Comparison of ENCODE assay signal across 11 mouse cellular contexts in the genomic region with DNA sequence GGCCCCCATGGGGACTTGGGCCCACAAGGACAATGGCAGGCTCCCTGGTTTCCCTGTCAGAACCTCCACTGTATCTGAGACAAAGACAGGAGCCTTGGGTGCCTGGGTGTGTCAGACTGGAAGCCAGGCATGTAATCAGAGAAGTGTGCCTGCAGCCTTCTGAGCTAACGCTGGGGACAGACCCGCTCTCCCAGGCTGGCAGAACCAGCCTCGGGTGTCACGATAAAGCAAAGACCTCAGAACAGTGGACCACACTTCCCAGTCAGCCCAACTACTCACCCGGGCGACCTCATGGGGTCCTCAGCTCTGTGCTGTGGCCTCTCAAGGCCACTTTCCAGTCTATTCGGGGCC. TPM values are rescaled to one million over a fixed set of nuclear protein-coding genes. Genes with fewer than 3 reads are reported as not detected.
DNase-seq lines count a peak whose midpoint lies in the region; ATAC-seq lines count a peak whose summit lies in the region.
"Had no signal": no experiment of that assay in that cellular context is flagged by ENCODE, and none has a peak within 500 bp of the region (broad histone marks: within the 10 kb centered on the region; RNA-seq: fewer than 3 reads in every experiment).

No protein-coding gene starts in this region.

- peaks cover 7% of the 10 kb centered on the region for H3K4me1 ChIP-seq in lung, embryonic 16.5 days (replicated peaks; ENCODE audit: control insufficient read depth, insufficient read depth, low read length)
- H3K4me1 ChIP-seq in forebrain, embryonic 10.5 days: peaks cover 55% of the 10 kb centered on the region
- H3K4me1 ChIP-seq in hindbrain, embryonic 13.5 days (replicated peaks): peaks cover 58% of the 10 kb centered on the region
- peaks cover 43% of the 10 kb centered on the region for H3K4me1 ChIP-seq in neural tube, embryonic 13.5 days (replicated peaks)

- peaks cover 3% of the 10 kb centered on the region; the same call in 1 of the 2 replicates for H3K27me3 ChIP-seq in lung, embryonic 16.5 days (ENCODE audit: control insufficient read depth, insufficient read depth, low read depth, low read length)
- H3K27me3 ChIP-seq in forebrain, embryonic 10.5 days (ENCODE audit: poor library complexity, severe bottlenecking): peaks cover 12% of the 10 kb centered on the region
- no peaks in the 10 kb centered on the region for H3K27me3 ChIP-seq in hindbrain, embryonic 13.5 days
- H3K27me3 ChIP-seq in neural tube, embryonic 13.5 days: no peaks in the 10 kb centered on the region

- no peaks in the 10 kb centered on the region for H3K36me3 ChIP-seq in lung, embryonic 16.5 days (ENCODE audit: control insufficient read depth, insufficient read depth, low read length)
- H3K36me3 ChIP-seq in forebrain, embryonic 10.5 days (replicated peaks): no peaks in the 10 kb centered on the region
- no peaks in the 10 kb centered on the region for H3K36me3 ChIP-seq in hindbrain, embryonic 13.5 days
- H3K36me3 ChIP-seq in neural tube, embryonic 13.5 days: no peaks in the 10 kb centered on the region

- no peak overlapping the region for H3K9ac ChIP-seq in lung, embryonic 16.5 days (ENCODE audit: low read length)
- no peak overlapping the region for H3K9ac ChIP-seq in hindbrain, embryonic 13.5 days
- H3K9ac ChIP-seq in neural tube, embryonic 13.5 days: 0 out of 2 replicates have a peak overlapping the region, but pooled peaks have one; percentile 26

- H3K4me3 ChIP-seq in lung, embryonic 16.5 days (ENCODE audit: low read length): no peak overlapping the region
- H3K4me3 ChIP-seq in forebrain, embryonic 10.5 days: no peak overlapping the region
- H3K4me3 ChIP-seq in hindbrain, embryonic 13.5 days: no peak overlapping the region
- no peak overlapping the region for H3K4me3 ChIP-seq in neural tube, embryonic 13.5 days

- no peak for ATAC-seq in lung, embryonic 16.5 days (ENCODE audit: low read depth)
- no peak for ATAC-seq in hindbrain, embryonic 13.5 days (ENCODE audit: low FRiP score)
- ATAC-seq in neural tube, embryonic 13.5 days (ENCODE audit: low read depth): peak; percentile 48; the same call in 1 of the 2 replicates

- peak overlapping the region; percentile 6; the same call in 1 of the 2 replicates for H3K27ac ChIP-seq in lung, embryonic 16.5 days (ENCODE audit: low read length)
- peak overlapping the region; percentile 83 for H3K27ac ChIP-seq in forebrain, embryonic 10.5 days
- H3K27ac ChIP-seq in hindbrain, embryonic 13.5 days: peak overlapping the region; percentile 69
- H3K27ac ChIP-seq in neural tube, embryonic 13.5 days (replicated peaks): peak overlapping the region; percentile 80

- no peak overlapping the region for H3K4me2 ChIP-seq in lung, embryonic 16.5 days (ENCODE audit: low read depth, low read length)
- H3K4me2 ChIP-seq in hindbrain, embryonic 13.5 days: no peak overlapping the region
- H3K4me2 ChIP-seq in neural tube, embryonic 13.5 days: no peak overlapping the region

- no peaks in the 10 kb centered on the region for H3K9me3 ChIP-seq in lung, embryonic 16.5 days (ENCODE audit: control insufficient read depth, low read length)
- no peaks in the 10 kb centered on the region; the same call in 1 of the 2 replicates for H3K9me3 ChIP-seq in forebrain, embryonic 10.5 days
- no peaks in the 10 kb centered on the region for H3K9me3 ChIP-seq in hindbrain, embryonic 13.5 days
- H3K9me3 ChIP-seq in neural tube, embryonic 13.5 days: no peaks in the 10 kb centered on the region

- no peak for DNase-seq in lung, postnatal 14 days
- no peak for DNase-seq in forebrain, embryonic 10.5 days (ENCODE audit: extremely low spot score, low spot score)
- DNase-seq in cerebellum, adult 9-10 months: no peak
- DNase-seq in c-Kit-positive CD71-positive TER-119-positive erythroid progenitor cells, embryonic 14.5 days (ENCODE audit: low spot score): no peak
- DNase-seq: cerebellum, adult 9-11 months; gastrocnemius, postnatal 36 days; heart, postnatal 36 days; lung, postnatal 10 days had no signal

- WGBS in lung, embryonic 16.5 days: 37% methylated on average over 7 of the region's 7 CpGs
- 40% methylated on average over 7 of the region's 7 CpGs for WGBS in forebrain, embryonic 10.5 days
- WGBS in hindbrain, embryonic 13.5 days: 25% methylated on average over 7 of the region's 7 CpGs
- WGBS in neural tube, embryonic 13.5 days: 33% methylated on average over 7 of the region's 7 CpGs

RNA-seq across cellular contexts. Expression of gene Elfn1, which starts 14.8 kb away (rescaled TPM):
- 0.39 and 0.80 TPM in 2 replicates for polyA plus RNA-seq in lung, embryonic 16.5 days (2015; fragmentation: Nextera tagmentation; extraction: Ambion mirVana)
- polyA plus RNA-seq in forebrain, embryonic 10.5 days (2016; fragmentation: Nextera tagmentation; extraction: Ambion mirVana): 0.07 and 0.32 TPM in 2 replicates
- 1.3 and 1.4 TPM in 2 replicates for polyA plus RNA-seq in hindbrain, embryonic 13.5 days (2015; fragmentation: Nextera tagmentation; extraction: Ambion mirVana)
- polyA plus RNA-seq in neural tube, embryonic 13.5 days (2015; fragmentation: Nextera tagmentation; extraction: Ambion mirVana): 3.3 and 4.0 TPM in 2 replicates

Comparison
In these comparisons a context has a peak if more than half of its experiments do, and no peak if none do; other contexts are left out.
1. H3K27ac ChIP-seq: peak in every context shown above with its lines; median percentile 83 in forebrain, embryonic 10.5 days; 80 in neural tube, embryonic 13.5 days; 69 in hindbrain, embryonic 13.5 days; 6 in lung, embryonic 16.5 days.